Mouse (Mus musculus) forebrain, embryonic 11.5 days (tissue): ENCODE data around the gene Lrrc49. TPM values are rescaled to one million over a fixed set of nuclear protein-coding genes. Genes with fewer than 3 reads are reported as not detected.

Experiments used
- ATAC-seq: fragments of 200-750 bp; cut with Nextera tagmentation; replicated peaks from 2 replicates; pipeline ENCODE4 v1.8.0; 2017; ENCODE audit warnings: moderate TSS enrichment; ENCODE audit not compliant: low FRiP score
- DNase-seq: peaks from one replicate; pipeline ENCODE4 v3.0.0-alpha.2; 2017; ENCODE audit warnings: low spot score
- H3K27ac ChIP-seq: fragments of 300-500 bp; sonication (generic); 2 replicates; pipeline ENCODE4 v1.5.1; 2014; ENCODE audit warnings: low read depth, low read length
- H3K27me3 ChIP-seq: fragments of 300-500 bp; sonication (generic); 2 replicates; pipeline ENCODE4 v1.6.1; 2014; ENCODE audit warnings: mild to moderate bottlenecking, low read length, mixed read lengths; ENCODE audit not compliant: control insufficient read depth, insufficient read depth
- H3K36me3 ChIP-seq: fragments of 300-500 bp; sonication (generic); 2 replicates; pipeline ENCODE4 v1.6.1; 2014; ENCODE audit warnings: mild to moderate bottlenecking, low read length, moderate library complexity, mixed read lengths; ENCODE audit not compliant: control insufficient read depth, insufficient read depth
- H3K4me1 ChIP-seq: fragments of 300-500 bp; sonication (generic); replicated peaks from 2 replicates; pipeline ENCODE4 v1.6.1; 2014; ENCODE audit warnings: low read length, mixed read lengths; ENCODE audit not compliant: control insufficient read depth, insufficient read depth
- H3K4me2 ChIP-seq: fragments of 300-500 bp; sonication (generic); 2 replicates; pipeline ENCODE4 v1.6.1; 2014; ENCODE audit warnings: low read depth, mild to moderate bottlenecking, low read length, moderate library complexity, mixed read lengths; ENCODE audit not compliant: severe bottlenecking
- H3K4me3 ChIP-seq: fragments of 300-500 bp; sonication (generic); 2 replicates; pipeline ENCODE4 v1.5.1; 2014; ENCODE audit warnings: low read depth, low read length
- H3K9ac ChIP-seq: fragments of 300-500 bp; sonication (generic); 2 replicates; pipeline ENCODE4 v1.6.1; 2014; ENCODE audit warnings: low read length
- H3K9me3 ChIP-seq: fragments of 300-500 bp; sonication (generic); 2 replicates; pipeline ENCODE4 v1.6.1; 2016; ENCODE audit warnings: low read length, mixed read lengths; ENCODE audit not compliant: control insufficient read depth
- WGBS: fragments of 180-500 bp; shearing (Covaris S2); extraction: QIAGEN DNeasy Blood & Tissue Kit; methylation state at CpG from one replicate; pipeline ENCODE4 v1.1.7; 2014; 5-methylcytosine and 5-hydroxymethylcytosine counted together
- polyA plus RNA-seq: library from polyadenylated mRNA; unstranded; fragments of >200 nt; fragmentation: Nextera tagmentation; extraction: Ambion mirVana; gene quantifications from 2 replicates; pipeline ENCODE4 v1.2.1, GENCODE M21; 2014

The Lrrc49 gene
- polyA plus RNA-seq, 1 experiment from 2014 or later: 49.2 TPM

DNA sequence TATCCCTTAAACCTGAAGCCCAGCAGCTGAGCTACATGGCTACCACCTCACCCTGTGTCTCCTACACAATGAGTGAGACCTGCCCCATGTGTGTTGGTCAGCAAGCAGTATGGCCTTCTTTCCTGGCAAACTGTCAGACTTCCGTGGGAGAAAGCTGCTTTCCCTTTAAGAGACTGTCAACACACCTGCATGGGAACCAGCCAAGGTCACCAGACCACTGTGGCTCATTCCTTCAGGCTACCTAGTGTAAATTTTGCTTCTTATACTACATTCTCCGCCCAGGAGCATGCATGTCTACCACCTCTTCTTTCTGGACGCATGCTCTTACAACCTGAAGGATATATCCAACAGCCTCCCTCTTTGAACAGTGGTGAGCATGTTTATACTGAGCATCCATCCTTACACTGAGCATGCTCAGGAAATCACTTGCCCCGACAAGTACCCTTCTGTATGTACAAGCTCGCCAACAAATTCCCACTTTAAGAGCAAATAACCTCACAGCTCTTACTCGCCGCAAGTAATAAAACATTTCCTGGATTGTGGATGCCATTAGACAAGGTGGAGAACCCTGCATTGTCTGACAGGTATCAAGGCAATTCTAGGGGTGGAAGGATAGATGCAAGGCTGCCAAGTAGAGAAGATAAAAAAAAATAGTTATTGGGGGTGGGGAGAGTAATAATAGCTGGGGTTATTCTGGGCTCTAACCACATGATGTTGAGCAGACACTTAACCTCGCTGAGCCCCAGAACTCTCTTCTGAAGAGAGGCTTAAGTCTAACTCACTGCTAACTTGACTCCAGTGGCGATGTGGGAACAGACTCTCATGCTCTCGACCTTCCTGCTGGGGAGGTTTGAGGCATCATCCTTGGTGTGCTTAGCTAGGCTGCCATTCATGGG lies 158.4 kb downstream of the Lrrc49 start:
- ATAC-seq (no peak), DNase-seq (no peak)
- Histone ChIP-seq H3K27me3 (no peaks in the 10 kb centered on the region), H3K4me1 (no peaks in the 10 kb centered on the region), H3K36me3 (no peaks in the 10 kb centered on the region), H3K9ac (no peak overlapping the region), H3K4me2 (no peak overlapping the region), H3K4me3 (no peak overlapping the region), H3K9me3 (no peaks in the 10 kb centered on the region), H3K27ac (no peak overlapping the region)
- 88% methylated on average over 10 of the region's 10 CpGs for WGBS

DNA sequence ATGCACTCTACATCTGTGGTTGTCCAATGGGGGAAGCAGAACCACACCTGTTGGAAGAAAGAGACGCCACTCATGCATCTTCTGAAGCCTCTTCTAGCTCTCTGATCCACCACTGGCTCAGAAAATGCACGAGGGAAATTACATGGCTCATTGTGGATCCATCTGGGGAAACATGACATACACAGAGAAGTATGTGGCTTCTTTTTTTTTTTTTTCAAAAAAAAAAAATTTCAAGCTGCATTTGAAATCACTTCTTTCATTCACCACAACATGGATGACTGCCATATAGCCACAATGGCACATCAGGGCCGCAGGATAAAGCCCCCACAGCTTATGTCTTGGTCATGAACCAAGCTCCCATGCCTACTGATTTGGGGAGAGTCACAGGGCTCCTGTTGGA lies 159.7 kb downstream of the Lrrc49 start:
- DNase-seq: no peak
- H3K4me2 ChIP-seq: no peak overlapping the region
- H3K27ac ChIP-seq: no peak overlapping the region
- no peak overlapping the region for H3K4me3 ChIP-seq
- no peak overlapping the region for H3K9ac ChIP-seq
- ATAC-seq: no peak
- H3K36me3 ChIP-seq: no peaks in the 10 kb centered on the region
- H3K4me1 ChIP-seq: no peaks in the 10 kb centered on the region
- no peaks in the 10 kb centered on the region for H3K9me3 ChIP-seq
- no peaks in the 10 kb centered on the region for H3K27me3 ChIP-seq
- WGBS: 89% methylated on average over 3 of the region's 3 CpGs

DNA sequence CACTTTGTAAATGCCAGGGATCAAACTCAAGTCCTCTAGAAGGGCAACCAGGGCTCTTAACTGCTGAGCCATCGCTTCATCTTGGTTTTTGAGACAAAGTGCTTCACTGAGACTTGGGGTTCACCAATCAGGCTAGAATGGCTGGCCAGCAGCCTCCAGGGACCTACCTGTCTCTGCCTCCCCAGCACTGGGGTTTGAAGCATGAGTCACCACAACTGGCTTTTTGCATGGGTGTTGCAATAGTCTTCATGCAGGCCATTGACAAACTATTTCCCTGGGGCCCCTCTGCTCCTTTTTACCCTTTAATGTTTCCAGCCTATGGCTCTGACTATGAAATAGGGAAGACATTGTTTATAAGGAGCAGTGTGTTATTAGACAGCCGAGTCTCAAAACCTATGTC lies 160.1 kb downstream of the Lrrc49 start:
- no peak for ATAC-seq
- Histone ChIP-seq H3K9me3 (no peaks in the 10 kb centered on the region), H3K4me1 (no peaks in the 10 kb centered on the region), H3K27ac (no peak overlapping the region), H3K9ac (no peak overlapping the region), H3K4me2 (no peak overlapping the region), H3K4me3 (no peak overlapping the region), H3K36me3 (no peaks in the 10 kb centered on the region), H3K27me3 (no peaks in the 10 kb centered on the region)
- 85% methylated on average over 2 of the region's 2 CpGs for WGBS
- no peak for DNase-seq

DNA sequence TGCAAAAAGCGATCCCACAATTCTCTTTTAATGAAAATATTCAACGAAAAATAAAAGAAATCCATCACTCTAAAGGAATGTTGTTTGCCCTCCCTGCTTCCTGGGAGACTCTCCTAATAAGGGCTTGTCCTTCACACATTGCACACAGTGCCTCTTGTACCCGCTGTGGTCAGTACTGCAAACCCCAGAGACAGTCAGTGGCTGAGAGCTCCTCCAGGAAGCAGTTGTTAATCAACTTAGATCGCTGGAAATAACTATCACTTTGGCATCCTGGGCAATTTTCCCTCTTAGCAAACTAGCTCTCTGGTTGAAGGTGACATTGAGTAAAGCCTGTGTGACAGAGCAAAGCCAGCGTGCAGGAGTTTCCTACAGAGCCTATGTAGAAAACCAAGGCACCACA lies 160.9 kb downstream of the Lrrc49 start:
- no peaks in the 10 kb centered on the region for H3K36me3 ChIP-seq
- H3K4me2 ChIP-seq: no peak overlapping the region
- H3K9ac ChIP-seq: no peak overlapping the region
- no peaks in the 10 kb centered on the region; the same call in 1 of the 2 replicates for H3K4me1 ChIP-seq
- H3K27ac ChIP-seq: no peak overlapping the region
- ATAC-seq: no peak
- no peak for DNase-seq
- no peaks in the 10 kb centered on the region for H3K9me3 ChIP-seq
- 80% methylated on average over 5 of the region's 5 CpGs for WGBS
- H3K4me3 ChIP-seq: no peak overlapping the region
- H3K27me3 ChIP-seq: no peaks in the 10 kb centered on the region

DNA sequence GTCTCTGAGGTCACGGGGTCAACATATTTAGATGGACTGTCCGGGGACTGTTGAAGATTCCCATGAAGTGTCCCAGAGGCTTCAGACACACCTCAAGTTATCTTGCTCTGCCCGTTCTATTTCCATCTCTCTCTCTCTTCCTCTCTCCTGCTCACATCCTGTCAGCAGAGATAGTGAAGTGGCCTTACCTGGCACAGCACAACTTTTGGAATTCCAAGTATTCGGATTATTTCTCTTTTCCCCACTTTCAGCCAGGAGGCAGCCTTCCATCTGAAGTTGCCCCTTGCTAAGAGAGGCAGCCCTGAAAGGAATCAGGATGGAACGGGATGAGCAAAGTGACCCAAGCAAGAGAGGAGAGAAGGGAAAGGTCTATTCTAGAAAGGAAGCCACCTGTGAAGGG lies 161.8 kb downstream of the Lrrc49 start:
- H3K9me3 ChIP-seq: no peaks in the 10 kb centered on the region
- ATAC-seq (no peak), DNase-seq (no peak)
- 80% methylated on average over 5 of the region's 5 CpGs for WGBS
- H3K36me3 ChIP-seq: no peaks in the 10 kb centered on the region
- no peak overlapping the region for H3K9ac ChIP-seq
- no peak overlapping the region for H3K4me2 ChIP-seq
- H3K27me3 ChIP-seq: peaks cover 2% of the 10 kb centered on the region
- H3K4me3 ChIP-seq: no peak overlapping the region
- H3K4me1 ChIP-seq: peaks cover 2% of the 10 kb centered on the region; the same call in 1 of the 2 replicates
- no peak overlapping the region for H3K27ac ChIP-seq

DNA sequence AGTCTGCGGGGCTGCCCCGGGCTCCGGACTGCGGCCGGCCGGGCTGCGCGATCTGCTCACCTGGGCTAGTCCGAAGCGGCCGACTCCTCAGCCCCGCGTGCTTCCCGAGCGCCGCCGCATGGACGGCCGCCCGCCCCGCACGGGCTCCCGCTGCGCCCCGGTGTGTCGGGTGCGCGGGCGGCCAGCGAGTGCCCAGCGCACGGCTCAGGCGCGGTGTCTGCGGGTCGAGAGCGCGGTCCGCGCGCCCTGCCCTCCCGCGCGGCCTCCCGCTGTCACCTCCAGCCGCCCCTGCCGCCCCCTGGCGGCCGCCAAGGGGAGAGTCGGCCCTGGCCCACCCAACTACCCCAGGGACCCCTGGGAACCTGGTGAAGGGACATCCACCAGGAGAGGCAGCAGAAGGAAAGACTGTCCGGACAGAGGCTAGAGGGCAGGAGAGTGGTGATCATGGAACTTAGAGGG lies 166.1 kb downstream of the Lrrc49 start, which contains the start of gene Thsd4:
TSS of gene Thsd4 (minus strand) at position 241 of the 459 bp plus-strand sequence.
- Histone ChIP-seq H3K27ac (no peak within 1 kb of the TSS), H3K9me3 (no peaks in the 10 kb centered on the region), H3K4me3 (peak within 1 kb of the TSS; percentile 57), H3K9ac (peak within 1 kb of the TSS; percentile 63), H3K4me2 (peak within 1 kb of the TSS; percentile 82), H3K36me3 (no peaks in the 10 kb centered on the region), H3K27me3 (peaks cover 11% of the 10 kb centered on the region), H3K4me1 (peaks cover 8% of the 10 kb centered on the region; the same call in 1 of the 2 replicates)
- ATAC-seq: peak; percentile 39
- under 1% methylated on average over 51 of the region's 51 CpGs for WGBS
- DNase-seq: peak; percentile 85

DNA sequence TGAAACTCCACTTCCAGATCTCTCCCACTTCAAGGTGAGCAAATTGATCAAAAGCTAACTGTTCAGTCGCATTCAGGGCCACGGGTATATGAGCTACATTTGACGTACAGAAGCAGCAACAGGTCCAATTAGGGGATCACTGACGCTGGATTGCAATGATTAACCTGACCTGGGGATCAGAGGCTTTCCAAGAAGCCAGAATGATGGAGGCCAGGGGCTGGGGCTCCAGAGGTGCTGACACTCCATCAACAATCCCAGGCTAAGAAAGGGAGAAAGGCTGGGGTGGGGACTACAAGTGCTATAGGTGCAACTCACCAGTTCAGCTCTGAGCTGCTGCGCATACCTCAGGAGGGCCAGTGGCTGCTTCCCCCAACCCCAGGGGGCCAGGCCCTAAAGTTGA lies 166.8 kb downstream of the Lrrc49 start:
- Histone ChIP-seq H3K4me3 (peak overlapping the region; percentile 57), H3K9ac (peak overlapping the region; percentile 63), H3K36me3 (no peaks in the 10 kb centered on the region), H3K4me2 (peak overlapping the region; percentile 82; the same call in 1 of the 2 replicates), H3K27ac (no peak overlapping the region), H3K27me3 (peaks cover 11% of the 10 kb centered on the region), H3K4me1 (peaks cover 8% of the 10 kb centered on the region; the same call in 1 of the 2 replicates), H3K9me3 (no peaks in the 10 kb centered on the region)
- ATAC-seq: no peak
- DNase-seq: no peak
- 39% methylated on average over 5 of the region's 5 CpGs for WGBS

DNA sequence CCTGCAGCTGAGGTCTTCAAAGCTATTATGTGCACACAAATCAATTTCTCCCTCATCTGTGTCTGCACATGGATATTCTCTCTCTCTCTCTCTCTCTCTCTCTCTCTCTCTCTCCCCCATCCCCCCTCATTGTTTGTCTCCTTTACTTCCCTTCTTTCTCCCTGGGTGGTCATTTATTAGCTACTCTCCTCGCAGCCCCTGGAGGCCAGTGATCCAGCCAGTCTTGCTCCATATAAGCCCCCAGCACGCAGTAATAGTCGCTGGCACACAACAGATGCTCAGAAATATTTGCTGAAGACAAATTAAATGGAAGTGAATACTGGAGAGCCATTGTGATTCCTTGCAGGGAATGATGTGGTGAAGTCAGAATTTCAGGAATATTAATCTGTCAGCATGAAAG lies 168.4 kb downstream of the Lrrc49 start:
- no peak overlapping the region for H3K4me3 ChIP-seq
- H3K36me3 ChIP-seq: no peaks in the 10 kb centered on the region
- H3K27me3 ChIP-seq: peaks cover 11% of the 10 kb centered on the region
- H3K4me1 ChIP-seq: peaks cover 8% of the 10 kb centered on the region; the same call in 1 of the 2 replicates
- WGBS: 23% methylated on average over 3 of the region's 3 CpGs
- no peaks in the 10 kb centered on the region for H3K9me3 ChIP-seq
- H3K9ac ChIP-seq: no peak overlapping the region
- no peak for ATAC-seq
- H3K4me2 ChIP-seq: no peak overlapping the region
- no peak for DNase-seq
- no peak overlapping the region for H3K27ac ChIP-seq
